Mouse (Mus musculus) heart, embryonic 16.5 days (tissue): ENCODE data around the gene Nkiras2. TPM values are rescaled to one million over a fixed set of nuclear protein-coding genes. Genes with fewer than 3 reads are reported as not detected.

Experiments
- ATAC-seq: fragments of 200-750 bp; cut with Nextera tagmentation; replicated peaks from 2 replicates; pipeline ENCODE4 v1.8.0; 2017; ENCODE audit warnings: moderate number of reproducible peaks; ENCODE audit not compliant: insufficient read depth, low FRiP score; ENCODE audit errors: extremely low read depth
- H3K27ac ChIP-seq: fragments of 300-500 bp; sonication (generic); 2 replicates; pipeline ENCODE4 v1.5.1; 2014; ENCODE audit warnings: mild to moderate bottlenecking, low read length, control low read depth, moderate library complexity
- H3K27me3 ChIP-seq: fragments of 300-500 bp; sonication (generic); 2 replicates; pipeline ENCODE4 v1.6.1; 2014; ENCODE audit warnings: low read length, mixed read lengths; ENCODE audit not compliant: control insufficient read depth, insufficient read depth
- H3K36me3 ChIP-seq: fragments of 300-500 bp; sonication (generic); 2 replicates; pipeline ENCODE4 v1.6.1; 2014; ENCODE audit not compliant: control insufficient read depth, insufficient read depth
- H3K4me1 ChIP-seq: fragments of 300-500 bp; sonication (generic); 2 replicates; pipeline ENCODE4 v1.6.1; 2014; ENCODE audit warnings: low read length, mixed read lengths; ENCODE audit not compliant: control insufficient read depth, insufficient read depth
- H3K4me2 ChIP-seq: fragments of 300-500 bp; sonication (generic); 2 replicates; pipeline ENCODE4 v1.6.1; 2014; ENCODE audit warnings: low read depth, mild to moderate bottlenecking, control low read depth, low read length
- H3K4me3 ChIP-seq: fragments of 300-500 bp; sonication (generic); 2 replicates; pipeline ENCODE4 v1.5.1; 2014; ENCODE audit warnings: mild to moderate bottlenecking, control low read depth, low read length
- H3K9ac ChIP-seq: fragments of 300-500 bp; sonication (generic); 2 replicates; pipeline ENCODE4 v1.6.1; 2014; ENCODE audit warnings: low read length, control low read depth
- H3K9me3 ChIP-seq: fragments of 300-500 bp; sonication (generic); replicated peaks from 2 replicates; pipeline ENCODE4 v1.6.1; 2016; ENCODE audit warnings: low read length; ENCODE audit not compliant: control insufficient read depth
- WGBS: fragments of 180-500 bp; shearing (Covaris S2); extraction: QIAGEN DNeasy Blood & Tissue Kit; methylation state at CpG from one replicate; pipeline ENCODE4 v1.1.7; 2014; 5-methylcytosine and 5-hydroxymethylcytosine counted together
- polyA plus RNA-seq: library from polyadenylated mRNA; unstranded; fragments of >200 nt; fragmentation: Nextera tagmentation; extraction: Ambion mirVana; gene quantifications from 2 replicates; pipeline ENCODE4 v1.2.1, GENCODE M21; 2015

Nkiras2 gene
- polyA plus RNA-seq, 1 experiment from 2014 or later = 78.8 TPM

- Histone ChIP-seq H3K4me1 (peaks cover 3% of the 10 kb centered on the region; the same call in 1 of the 2 replicates), H3K4me3 (no peak overlapping the region), H3K9me3 (no peaks in the 10 kb centered on the region), H3K9ac (0 out of 2 replicates have a peak overlapping the region, but pooled peaks have one; percentile 7), H3K4me2 (peak overlapping the region; percentile 19; the same call in 1 of the 2 replicates), H3K36me3 (no peaks in the 10 kb centered on the region), H3K27ac (no peak overlapping the region), H3K27me3 (peaks cover 10% of the 10 kb centered on the region)
- no peak for ATAC-seq
- WGBS = 10% methylated on average over 6 of the region's 6 CpGs
Observed at GRCm38 (mm10) chr11:100656458-100656857, 37.4 kb downstream of the Nkiras2 start.

DNA sequence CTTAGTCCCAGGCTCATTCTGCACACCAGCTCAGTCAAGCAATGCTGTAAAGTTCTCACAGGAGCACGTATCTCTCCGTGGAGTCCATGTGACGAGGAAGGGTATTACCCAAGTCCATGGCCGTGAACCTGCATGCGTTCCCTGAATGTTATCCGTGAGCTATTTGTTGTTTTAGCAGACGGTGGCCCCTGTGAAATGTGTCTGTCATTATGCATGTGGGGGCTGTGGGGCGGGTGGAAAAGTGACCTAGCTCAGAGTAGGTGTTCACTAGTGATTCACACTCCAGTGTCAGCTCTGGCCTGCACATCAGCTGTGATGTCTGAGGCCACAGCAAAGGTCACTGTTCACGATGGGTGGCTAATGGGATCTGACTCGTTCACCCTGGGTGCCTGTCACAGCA lies 40.8 kb downstream of the Nkiras2 start:
- Histone ChIP-seq H3K4me3 (no peak overlapping the region), H3K9ac (no peak overlapping the region), H3K27me3 (no peaks in the 10 kb centered on the region), H3K36me3 (no peaks in the 10 kb centered on the region), H3K27ac (no peak overlapping the region), H3K4me2 (no peak overlapping the region), H3K9me3 (no peaks in the 10 kb centered on the region), H3K4me1 (peaks cover 3% of the 10 kb centered on the region; the same call in 1 of the 2 replicates)
- WGBS = 59% methylated on average over 10 of the region's 10 CpGs
- no peak for ATAC-seq

DNA sequence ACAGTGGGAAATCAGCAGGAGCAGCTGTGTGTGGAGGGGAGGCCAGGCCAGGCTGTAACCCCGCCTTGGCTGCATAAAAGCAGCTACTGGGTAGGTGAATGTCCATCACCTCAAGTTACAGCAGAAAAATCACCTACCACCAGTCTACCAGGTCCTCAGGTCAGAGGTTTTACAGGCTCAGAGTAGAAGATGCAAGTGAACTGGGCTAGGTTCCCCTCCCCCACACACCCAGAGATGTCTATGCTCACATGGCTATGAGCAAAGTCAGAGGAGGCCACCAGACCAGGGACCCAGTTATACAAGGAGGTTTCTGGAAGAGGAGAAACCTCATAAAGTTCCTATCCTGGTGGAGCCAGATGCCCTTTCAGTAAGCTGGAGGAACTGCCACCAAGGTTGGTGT lies 52.0 kb downstream of the Nkiras2 start:
- no peaks in the 10 kb centered on the region for H3K36me3 ChIP-seq
- H3K9me3 ChIP-seq = no peaks in the 10 kb centered on the region
- no peak overlapping the region for H3K4me3 ChIP-seq
- H3K9ac ChIP-seq = no peak overlapping the region
- H3K27ac ChIP-seq = no peak overlapping the region
- peaks cover 7% of the 10 kb centered on the region; the same call in 1 of the 2 replicates for H3K4me1 ChIP-seq
- no peak overlapping the region for H3K4me2 ChIP-seq
- 89% methylated on average over 1 of the region's 1 CpGs for WGBS
- peaks cover 12% of the 10 kb centered on the region for H3K27me3 ChIP-seq
- ATAC-seq = no peak

GRCm38 (mm10) chr11:100671956-100672355 lies 52.9 kb downstream of the Nkiras2 start:
- peak; percentile 23; the same call in 1 of the 2 replicates for ATAC-seq
- Histone ChIP-seq H3K4me2 (no peak overlapping the region), H3K27me3 (peaks cover 12% of the 10 kb centered on the region), H3K4me3 (no peak overlapping the region), H3K4me1 (peaks cover 7% of the 10 kb centered on the region; the same call in 1 of the 2 replicates), H3K36me3 (no peaks in the 10 kb centered on the region), H3K9ac (no peak overlapping the region), H3K27ac (no peak overlapping the region), H3K9me3 (no peaks in the 10 kb centered on the region)
- WGBS = 4% methylated on average over 2 of the region's 2 CpGs

DNA sequence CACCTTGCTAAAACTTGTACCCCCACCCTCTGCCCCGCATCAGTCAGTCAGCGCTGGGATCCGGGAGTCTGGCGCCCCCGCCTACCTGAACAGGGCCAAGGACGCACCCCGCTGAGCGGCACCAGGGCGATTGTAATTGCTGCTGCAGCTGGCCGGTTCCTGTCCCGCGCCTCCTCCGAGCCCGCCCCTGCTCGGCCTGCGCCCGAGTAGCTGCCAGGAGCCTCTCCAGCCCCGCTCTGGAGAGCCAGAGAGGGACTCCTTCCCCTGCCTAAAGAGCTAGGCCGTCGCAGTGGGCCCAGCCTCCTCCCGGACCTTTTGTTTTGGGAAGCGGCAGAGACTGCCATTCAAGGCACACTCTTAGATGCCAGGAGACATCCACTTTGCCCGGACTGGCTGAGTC lies 54.1 kb downstream of the Nkiras2 start:
- Histone ChIP-seq H3K27me3 (peaks cover 12% of the 10 kb centered on the region), H3K4me1 (peaks cover 7% of the 10 kb centered on the region; the same call in 1 of the 2 replicates), H3K4me3 (0 out of 2 replicates have a peak overlapping the region, but pooled peaks have one; percentile 3), H3K27ac (no peak overlapping the region), H3K9me3 (no peaks in the 10 kb centered on the region), H3K4me2 (peak overlapping the region; percentile 24), H3K36me3 (no peaks in the 10 kb centered on the region), H3K9ac (peak overlapping the region; percentile 50)
- 5% methylated on average over 21 of the region's 23 CpGs for WGBS
- no peak for ATAC-seq

Other genes starting within 250 kb of the Nkiras2 start
- 140 and 155 TPM in 2 replicates for gene Jup, start 221.5 kb upstream of the Nkiras2 start, polyA plus RNA-seq
- gene P3h4, start 204.4 kb upstream of the Nkiras2 start, polyA plus RNA-seq = 50.8 and 52.6 TPM in 2 replicates
- 89.4 and 98.0 TPM in 2 replicates for gene Fkbp10, start 203.5 kb upstream of the Nkiras2 start, polyA plus RNA-seq
- 107 and 110 TPM in 2 replicates for gene Nt5c3b, start 177.4 kb upstream of the Nkiras2 start, polyA plus RNA-seq
- gene Klhl10, start 177.3 kb upstream of the Nkiras2 start, polyA plus RNA-seq = 0.29 and 0.47 TPM in 2 replicates
- 8.7 and 9.5 TPM in 2 replicates for gene Klhl11, start 146.5 kb upstream of the Nkiras2 start, polyA plus RNA-seq
- gene Acly, start 91.2 kb upstream of the Nkiras2 start, polyA plus RNA-seq = 64.4 and 67.1 TPM in 2 replicates
- gene Ttc25, start 73.6 kb upstream of the Nkiras2 start, polyA plus RNA-seq = 0.85 and 0.94 TPM in 2 replicates
- gene Cnp, start 44.3 kb upstream of the Nkiras2 start, polyA plus RNA-seq = 24.8 and 32.1 TPM in 2 replicates
- 219 and 228 TPM in 2 replicates for gene Dnajc7, start 924 bp downstream of the Nkiras2 start, polyA plus RNA-seq
- gene Zfp385c, start 73.2 kb downstream of the Nkiras2 start, polyA plus RNA-seq = 0.26 and 0.60 TPM in 2 replicates
- gene Dhx58, start 85.0 kb downstream of the Nkiras2 start, polyA plus RNA-seq = 1.5 and 2.6 TPM in 2 replicates
- 30.5 and 31.7 TPM in 2 replicates for gene Kat2a, start 93.2 kb downstream of the Nkiras2 start, polyA plus RNA-seq
- gene Hspb9, start 94.6 kb downstream of the Nkiras2 start, polyA plus RNA-seq = 0.24 TPM in 1 of 2 replicates, not detected in the other
- 17.9 and 19.9 TPM in 2 replicates for gene Rab5c, start 119.0 kb downstream of the Nkiras2 start, polyA plus RNA-seq
- not detected in 2 replicates for gene Kcnh4, start 140.7 kb downstream of the Nkiras2 start, polyA plus RNA-seq
- not detected in 2 replicates for gene Hcrt, start 143.7 kb downstream of the Nkiras2 start, polyA plus RNA-seq
- gene Ghdc, start 151.7 kb downstream of the Nkiras2 start, polyA plus RNA-seq = 7.1 and 7.7 TPM in 2 replicates
- gene Stat5b, start 231.5 kb downstream of the Nkiras2 start, polyA plus RNA-seq = 31.3 and 36.5 TPM in 2 replicates
- gene Stat5a, start 240.1 kb downstream of the Nkiras2 start, polyA plus RNA-seq = 10.1 and 15.1 TPM in 2 replicates